Mouse (Mus musculus): ENCODE measurements around the gene Atp11a.

Gene Atp11a

GRCm38 (mm10) chr8:12903790-12904415 is 147.1 kb downstream of the Atp11a start:
- DNase-seq (ENCODE audit: extremely low read depth, low read depth, low spot score): no peak

GRCm38 (mm10) chr8:12905122-12905521 is 148.3 kb downstream of the Atp11a start:
- no peak for DNase-seq (ENCODE audit: extremely low read depth, low read depth, low spot score)

- no peak for DNase-seq (ENCODE audit: extremely low read depth, low read depth, low spot score)
Observed at GRCm38 (mm10) chr8:12905599-12906321, 148.9 kb downstream of the Atp11a start.

GRCm38 (mm10) chr8:12906597-12906996 is 149.8 kb downstream of the Atp11a start:
- no peak for DNase-seq (ENCODE audit: extremely low read depth, low read depth, low spot score)

- DNase-seq (ENCODE audit: extremely low read depth, low read depth, low spot score): no peak
Observed at GRCm38 (mm10) chr8:12907730-12908129, 150.9 kb downstream of the Atp11a start.

- no peak for DNase-seq (ENCODE audit: extremely low read depth, low read depth, low spot score)
Observed at GRCm38 (mm10) chr8:12912011-12912410, 155.2 kb downstream of the Atp11a start.

GRCm38 (mm10) chr8:12915187-12916006 is 158.6 kb downstream of the Atp11a start:
- DNase-seq (ENCODE audit: extremely low read depth, low read depth, low spot score): no peak

GRCm38 (mm10) chr8:12916156-12916900 is 159.5 kb downstream of the Atp11a start:
- DNase-seq (ENCODE audit: extremely low read depth, low read depth, low spot score): no peak

GRCm38 (mm10) chr8:12917029-12917428 is 160.2 kb downstream of the Atp11a start:
- DNase-seq (ENCODE audit: extremely low read depth, low read depth, low spot score): no peak

GRCm38 (mm10) chr8:12917831-12918230 is 161.0 kb downstream of the Atp11a start:
- DNase-seq (ENCODE audit: extremely low read depth, low read depth, low spot score): no peak
